Mouse (Mus musculus): ENCODE measurements around the gene Cdh8. TPM values are rescaled to one million over a fixed set of nuclear protein-coding genes. Genes with fewer than 3 reads are reported as not detected.

Gene Cdh8
- polyA plus RNA-seq, 1 experiment: not detected

DNA sequence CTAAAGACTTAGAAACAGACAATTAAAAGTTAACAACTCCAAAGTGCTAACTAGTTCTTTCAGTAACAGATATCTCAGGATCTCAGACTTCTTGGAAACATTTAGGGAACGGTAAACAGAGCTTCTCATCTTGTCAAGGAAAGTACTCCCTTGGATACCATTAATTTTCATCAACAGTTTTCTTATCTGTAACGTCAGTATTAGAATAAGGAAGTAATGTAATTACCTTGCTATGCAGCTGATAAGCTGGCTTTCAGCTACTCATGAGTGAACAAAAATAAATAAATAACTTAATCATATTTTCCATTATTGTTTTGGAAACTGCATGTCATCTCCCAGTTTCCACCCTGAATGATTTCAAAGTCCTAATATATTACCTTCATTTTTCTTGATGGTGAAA is 317.8 kb downstream of the Cdh8 start:
- no peak for TF ChIP-seq GATA1 (IDR thresholded peaks at IDR 0.05; ENCODE audit: low read length)

DNA sequence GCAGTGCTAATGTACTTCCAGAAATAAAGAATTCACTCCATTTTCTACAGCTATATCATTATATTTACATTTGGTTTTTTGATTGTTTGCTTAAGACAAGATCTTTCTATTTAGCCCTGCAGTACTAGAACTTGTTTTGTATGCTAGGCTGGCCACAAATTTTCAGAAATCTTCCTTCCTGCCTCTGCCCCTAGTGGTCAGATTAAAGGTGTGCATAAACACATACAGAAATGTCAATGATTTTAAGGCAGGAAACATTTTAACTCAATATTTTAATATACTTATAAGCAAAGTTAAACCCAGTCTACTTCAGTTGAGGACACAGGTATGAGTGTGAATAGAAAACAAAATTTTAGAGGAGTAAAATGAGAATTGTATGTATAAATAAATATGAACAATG is 364.9 kb downstream of the Cdh8 start:
- no peak for TF ChIP-seq GATA1 (IDR thresholded peaks at IDR 0.05; ENCODE audit: low read length)

DNA sequence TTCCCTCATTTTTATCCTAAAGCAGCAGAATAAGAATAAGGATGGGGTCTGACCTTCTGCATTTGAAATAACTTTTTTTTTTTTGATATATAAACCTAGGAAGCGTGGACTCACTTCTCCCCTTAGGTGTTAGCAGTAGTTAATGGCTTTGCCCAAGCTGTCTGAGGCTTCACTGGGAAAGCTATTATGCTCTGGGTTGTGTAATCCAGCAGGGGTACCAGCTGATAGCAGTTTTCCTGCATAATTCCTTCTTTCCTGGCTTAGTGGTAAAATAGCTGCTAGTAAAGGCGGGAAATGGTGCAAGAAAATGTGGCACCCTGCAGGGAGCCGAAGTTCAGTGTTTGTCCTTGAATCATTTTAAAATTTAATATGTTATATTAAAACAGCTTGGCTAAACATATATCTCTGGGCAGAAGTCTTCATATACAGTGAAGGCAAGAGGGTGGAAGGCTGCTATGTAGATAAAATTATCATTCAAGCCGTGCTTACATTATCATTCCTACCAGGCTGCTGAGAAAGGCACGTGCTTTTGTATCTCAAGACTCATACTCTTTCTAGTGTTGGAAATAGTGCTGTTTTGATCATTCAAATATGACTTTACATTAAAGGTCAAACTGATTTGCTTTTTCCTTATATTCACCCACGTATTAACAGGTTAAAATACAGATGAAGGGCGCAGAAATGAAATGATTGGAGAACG is 367.5 kb downstream of the Cdh8 start:
- TF ChIP-seq GATA1 (IDR thresholded peaks at IDR 0.05; ENCODE audit: low read length): no peak

DNA sequence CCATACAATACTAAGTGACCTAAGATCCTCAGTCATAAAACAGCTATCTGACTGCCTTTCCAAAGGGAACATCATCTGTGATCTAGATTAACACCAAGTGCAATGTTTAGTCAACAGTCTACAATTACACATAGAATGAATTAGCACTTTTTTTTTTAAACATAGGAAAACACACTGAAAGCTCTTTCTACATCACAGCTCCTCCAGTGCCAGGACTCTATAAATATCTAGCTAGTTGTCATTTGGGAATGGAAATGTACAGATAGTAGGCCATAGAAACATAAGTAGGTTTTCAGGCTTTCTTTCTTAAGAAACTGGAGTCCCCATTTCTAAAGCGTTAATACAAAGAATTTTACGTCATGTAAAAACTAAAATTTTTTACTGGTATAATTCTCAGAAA is 375.8 kb downstream of the Cdh8 start:
- TF ChIP-seq GATA1 (IDR thresholded peaks at IDR 0.05; ENCODE audit: low read length): no peak

DNA sequence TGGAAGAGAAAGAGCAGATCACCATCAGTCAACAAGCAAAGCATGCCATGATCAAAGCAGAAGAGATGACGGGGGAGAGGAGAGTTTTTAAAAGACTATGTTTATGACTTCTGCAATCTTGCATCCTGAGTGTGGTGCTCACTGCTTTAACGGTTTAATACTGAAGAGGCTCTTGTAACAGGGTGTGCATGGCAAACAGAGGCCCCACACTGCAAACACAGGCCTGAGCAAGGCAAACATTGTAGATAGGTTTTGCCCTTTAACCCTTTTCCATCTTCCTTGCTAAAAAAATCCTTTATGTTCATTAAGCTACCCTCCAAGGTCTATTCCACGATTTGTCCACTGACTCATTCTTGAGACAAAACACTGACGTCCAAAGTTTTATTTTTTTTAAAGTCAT is 385.2 kb downstream of the Cdh8 start:
- no peak for TF ChIP-seq GATA1 (IDR thresholded peaks at IDR 0.05; ENCODE audit: low read length)

All from G1E-ER4 (cell line).